Mouse (Mus musculus): ENCODE results near the gene Fxyd6. TPM values are rescaled to one million over a fixed set of nuclear protein-coding genes. Genes with fewer than 3 reads are reported as not detected.
A peak's percentile ranks its signal among the peaks of the same experiment; 100 is the strongest.

Gene Fxyd6
- total and polyA plus RNA-seq, 2 experiments from 2014 or later: 490 to 767 TPM

GRCm38 (mm10) chr9:45371337-45371707, 1.3 kb downstream of the Fxyd6 start:
- H3K9ac ChIP-seq (replicated peaks; ENCODE audit: low read length): peak overlapping the region; percentile 80
- no peaks in the 10 kb centered on the region for H3K9me3 ChIP-seq (ENCODE audit: low read length)
- peaks cover 21% of the 10 kb centered on the region for H3K4me1 ChIP-seq (ENCODE audit: insufficient read depth, low read length)
- H3K27me3 ChIP-seq (ENCODE audit: insufficient read depth, low read length): no peaks in the 10 kb centered on the region
- TF ChIP-seq CTCF (IDR thresholded peaks at IDR 0.05; ENCODE audit: low read depth): no peak
- ATAC-seq: peak; percentile 54
- peak overlapping the region; percentile 94 for H3K27ac ChIP-seq
- H3K4me3 ChIP-seq (ENCODE audit: low read length): peak overlapping the region; percentile 78
- H3K36me3 ChIP-seq (ENCODE audit: insufficient read depth, low read length): no peaks in the 10 kb centered on the region
- H3K4me2 ChIP-seq (ENCODE audit: low read depth, low read length): peak overlapping the region; percentile 86
- 6% methylated on average over 2 of the region's 2 CpGs for WGBS
- peak; percentile 86 for DNase-seq (ENCODE audit: low spot score)

- Histone ChIP-seq H3K9me3 (ENCODE audit: low read length) (no peaks in the 10 kb centered on the region), H3K4me2 (ENCODE audit: low read depth, low read length) (no peak overlapping the region), H3K4me1 (ENCODE audit: insufficient read depth, low read length) (peaks cover 33% of the 10 kb centered on the region), H3K9ac (replicated peaks; ENCODE audit: low read length) (no peak overlapping the region), H3K36me3 (ENCODE audit: insufficient read depth, low read length) (no peaks in the 10 kb centered on the region), H3K27me3 (ENCODE audit: insufficient read depth, low read length) (no peaks in the 10 kb centered on the region), H3K4me3 (ENCODE audit: low read length) (no peak overlapping the region), H3K27ac (no peak overlapping the region)
- WGBS: 78% methylated on average over 3 of the region's 3 CpGs
- DNase-seq (ENCODE audit: low spot score) (no peak), ATAC-seq (no peak)
- TF ChIP-seq CTCF (IDR thresholded peaks at IDR 0.05; ENCODE audit: low read depth): no peak
Observed at GRCm38 (mm10) chr9:45373896-45374295, 3.9 kb downstream of the Fxyd6 start.

- DNase-seq (ENCODE audit: low spot score): no peak
- Histone ChIP-seq H3K4me2 (ENCODE audit: low read depth, low read length) (no peak overlapping the region), H3K27me3 (ENCODE audit: insufficient read depth, low read length) (no peaks in the 10 kb centered on the region), H3K36me3 (ENCODE audit: insufficient read depth, low read length) (no peaks in the 10 kb centered on the region), H3K9me3 (ENCODE audit: low read length) (no peaks in the 10 kb centered on the region), H3K4me3 (ENCODE audit: low read length) (no peak overlapping the region), H3K9ac (replicated peaks; ENCODE audit: low read length) (no peak overlapping the region), H3K4me1 (ENCODE audit: insufficient read depth, low read length) (peaks cover 38% of the 10 kb centered on the region), H3K27ac (no peak overlapping the region)
- TF ChIP-seq CTCF (IDR thresholded peaks at IDR 0.05; ENCODE audit: low read depth): no peak
- 97% methylated on average over 6 of the region's 6 CpGs for WGBS
- ATAC-seq: no peak
Observed at GRCm38 (mm10) chr9:45374988-45375502, 5.1 kb downstream of the Fxyd6 start.

GRCm38 (mm10) chr9:45376427-45376826, 6.4 kb downstream of the Fxyd6 start:
- Histone ChIP-seq H3K9me3 (ENCODE audit: low read length) (no peaks in the 10 kb centered on the region), H3K36me3 (ENCODE audit: insufficient read depth, low read length) (no peaks in the 10 kb centered on the region), H3K4me2 (ENCODE audit: low read depth, low read length) (no peak overlapping the region), H3K4me1 (ENCODE audit: insufficient read depth, low read length) (peaks cover 49% of the 10 kb centered on the region), H3K27ac (no peak overlapping the region), H3K4me3 (ENCODE audit: low read length) (no peak overlapping the region), H3K9ac (replicated peaks; ENCODE audit: low read length) (no peak overlapping the region), H3K27me3 (ENCODE audit: insufficient read depth, low read length) (no peaks in the 10 kb centered on the region)
- no peak for ATAC-seq
- no peak for DNase-seq (ENCODE audit: low spot score)
- WGBS: 41% methylated on average over 4 of the region's 4 CpGs
- no peak for TF ChIP-seq CTCF (IDR thresholded peaks at IDR 0.05; ENCODE audit: low read depth)

- H3K4me3 ChIP-seq (ENCODE audit: low read length): no peak overlapping the region
- DNase-seq (ENCODE audit: low spot score) (no peak), ATAC-seq (no peak)
- H3K36me3 ChIP-seq (ENCODE audit: insufficient read depth, low read length): no peaks in the 10 kb centered on the region
- H3K9me3 ChIP-seq (ENCODE audit: low read length): no peaks in the 10 kb centered on the region
- no peaks in the 10 kb centered on the region for H3K27me3 ChIP-seq (ENCODE audit: insufficient read depth, low read length)
- H3K4me1 ChIP-seq (ENCODE audit: insufficient read depth, low read length): peaks cover 51% of the 10 kb centered on the region
- no peak overlapping the region for H3K9ac ChIP-seq (replicated peaks; ENCODE audit: low read length)
- no peak for TF ChIP-seq CTCF (IDR thresholded peaks at IDR 0.05; ENCODE audit: low read depth)
- H3K4me2 ChIP-seq (ENCODE audit: low read depth, low read length): no peak overlapping the region
- H3K27ac ChIP-seq: no peak overlapping the region
- 57% methylated on average over 2 of the region's 2 CpGs for WGBS
Observed at GRCm38 (mm10) chr9:45376883-45377282, 6.9 kb downstream of the Fxyd6 start.

GRCm38 (mm10) chr9:45380411-45381251, 10.6 kb downstream of the Fxyd6 start:
- Histone ChIP-seq H3K27me3 (ENCODE audit: insufficient read depth, low read length) (no peaks in the 10 kb centered on the region), H3K4me1 (ENCODE audit: insufficient read depth, low read length) (peaks cover 46% of the 10 kb centered on the region), H3K27ac (peak overlapping the region; percentile 77), H3K36me3 (ENCODE audit: insufficient read depth, low read length) (no peaks in the 10 kb centered on the region), H3K9me3 (ENCODE audit: low read length) (no peaks in the 10 kb centered on the region), H3K4me3 (ENCODE audit: low read length) (no peak overlapping the region), H3K9ac (replicated peaks; ENCODE audit: low read length) (no peak overlapping the region; the same call in 1 of the 2 replicates), H3K4me2 (ENCODE audit: low read depth, low read length) (no peak overlapping the region)
- peak; percentile 74 for DNase-seq (ENCODE audit: low spot score)
- peak; percentile 78 for ATAC-seq
- TF ChIP-seq CTCF (IDR thresholded peaks at IDR 0.05; ENCODE audit: low read depth): no peak
- 20% methylated on average over 10 of the region's 10 CpGs for WGBS

- no peak overlapping the region for H3K9ac ChIP-seq (replicated peaks; ENCODE audit: low read length)
- no peaks in the 10 kb centered on the region for H3K27me3 ChIP-seq (ENCODE audit: insufficient read depth, low read length)
- ATAC-seq (peak; percentile 70), DNase-seq (ENCODE audit: low spot score) (peak; percentile 72)
- peak overlapping the region; percentile 77 for H3K27ac ChIP-seq
- no peaks in the 10 kb centered on the region for H3K36me3 ChIP-seq (ENCODE audit: insufficient read depth, low read length)
- 45% methylated on average over 5 of the region's 5 CpGs for WGBS
- H3K9me3 ChIP-seq (ENCODE audit: low read length): no peaks in the 10 kb centered on the region
- no peak overlapping the region for H3K4me3 ChIP-seq (ENCODE audit: low read length)
- no peak for TF ChIP-seq CTCF (IDR thresholded peaks at IDR 0.05; ENCODE audit: low read depth)
- H3K4me2 ChIP-seq (ENCODE audit: low read depth, low read length): no peak overlapping the region
- peaks cover 29% of the 10 kb centered on the region for H3K4me1 ChIP-seq (ENCODE audit: insufficient read depth, low read length)
Observed at GRCm38 (mm10) chr9:45382336-45382735, 12.4 kb downstream of the Fxyd6 start.

All from hindbrain, postnatal 0 days (tissue).